Mouse (Mus musculus): ENCODE measurements at regions not wholly inside any gene's neighbourhood (a gene's known extent, or its start where the extent isn't known, plus 50 kb on each side); places are given as distances from the start of the nearest gene placed in this dataset.

- DNase-seq (ENCODE audit: low read depth): peak; percentile 94
Observed at GRCm38 (mm10) chr17:88255744-88256598, 184.5 kb upstream of the Foxn2 start.

- DNase-seq (ENCODE audit: low read depth): peak; percentile 89
Observed at GRCm38 (mm10) chr17:88256599-88257544, 183.6 kb upstream of the Foxn2 start.

GRCm38 (mm10) chr17:88258361-88258796 lies 182.1 kb upstream of the Foxn2 start:
- DNase-seq (ENCODE audit: low read depth): peak; percentile 56

GRCm38 (mm10) chr17:88260176-88260575 lies 180.3 kb upstream of the Foxn2 start:
- no peak for DNase-seq (ENCODE audit: low read depth)

GRCm38 (mm10) chr17:88260826-88261225 lies 179.7 kb upstream of the Foxn2 start:
- DNase-seq (ENCODE audit: low read depth): peak; percentile 17

GRCm38 (mm10) chr17:88261556-88261955 lies 179.0 kb upstream of the Foxn2 start:
- no peak for DNase-seq (ENCODE audit: low read depth)

GRCm38 (mm10) chr17:88262326-88263187 lies 178.0 kb upstream of the Foxn2 start:
- DNase-seq (ENCODE audit: low read depth): peak; percentile 89

GRCm38 (mm10) chr17:88265291-88265690 lies 175.2 kb upstream of the Foxn2 start:
- DNase-seq (ENCODE audit: low read depth): no peak

GRCm38 (mm10) chr17:88268216-88268615 lies 172.3 kb upstream of the Foxn2 start:
- no peak for DNase-seq (ENCODE audit: low read depth)

- DNase-seq (ENCODE audit: low read depth): no peak
Observed at GRCm38 (mm10) chr17:88268802-88269201, 171.7 kb upstream of the Foxn2 start.

GRCm38 (mm10) chr17:88270896-88271295 lies 169.6 kb upstream of the Foxn2 start:
- DNase-seq (ENCODE audit: low read depth): no peak

GRCm38 (mm10) chr17:88272161-88272560 lies 168.3 kb upstream of the Foxn2 start:
- DNase-seq (ENCODE audit: low read depth): peak; percentile 28

GRCm38 (mm10) chr17:88273520-88273919 lies 167.0 kb upstream of the Foxn2 start:
- DNase-seq (ENCODE audit: low read depth): no peak

- DNase-seq (ENCODE audit: low read depth): peak; percentile 48
Observed at GRCm38 (mm10) chr17:88274003-88274698, 166.4 kb upstream of the Foxn2 start.

GRCm38 (mm10) chr17:88274720-88275433 lies 165.6 kb upstream of the Foxn2 start:
- DNase-seq (ENCODE audit: low read depth): peak; percentile 40

GRCm38 (mm10) chr17:88279656-88280055 lies 160.9 kb upstream of the Foxn2 start:
- no peak for DNase-seq (ENCODE audit: low read depth)

GRCm38 (mm10) chr17:88282711-88283110 lies 157.8 kb upstream of the Foxn2 start:
- no peak for DNase-seq (ENCODE audit: low read depth)

- no peak for DNase-seq (ENCODE audit: low read depth)
Observed at GRCm38 (mm10) chr17:88284477-88284876, 156.0 kb upstream of the Foxn2 start.

GRCm38 (mm10) chr17:88287861-88288260 lies 152.7 kb upstream of the Foxn2 start:
- no peak for DNase-seq (ENCODE audit: low read depth)

GRCm38 (mm10) chr17:88297520-88297919 lies 143.0 kb upstream of the Foxn2 start:
- peak; percentile 32 for DNase-seq (ENCODE audit: low read depth)

All from NIH3T3 (cell line).